Mouse (Mus musculus): ENCODE results near the gene Ptprg.

Gene Ptprg

DNA sequence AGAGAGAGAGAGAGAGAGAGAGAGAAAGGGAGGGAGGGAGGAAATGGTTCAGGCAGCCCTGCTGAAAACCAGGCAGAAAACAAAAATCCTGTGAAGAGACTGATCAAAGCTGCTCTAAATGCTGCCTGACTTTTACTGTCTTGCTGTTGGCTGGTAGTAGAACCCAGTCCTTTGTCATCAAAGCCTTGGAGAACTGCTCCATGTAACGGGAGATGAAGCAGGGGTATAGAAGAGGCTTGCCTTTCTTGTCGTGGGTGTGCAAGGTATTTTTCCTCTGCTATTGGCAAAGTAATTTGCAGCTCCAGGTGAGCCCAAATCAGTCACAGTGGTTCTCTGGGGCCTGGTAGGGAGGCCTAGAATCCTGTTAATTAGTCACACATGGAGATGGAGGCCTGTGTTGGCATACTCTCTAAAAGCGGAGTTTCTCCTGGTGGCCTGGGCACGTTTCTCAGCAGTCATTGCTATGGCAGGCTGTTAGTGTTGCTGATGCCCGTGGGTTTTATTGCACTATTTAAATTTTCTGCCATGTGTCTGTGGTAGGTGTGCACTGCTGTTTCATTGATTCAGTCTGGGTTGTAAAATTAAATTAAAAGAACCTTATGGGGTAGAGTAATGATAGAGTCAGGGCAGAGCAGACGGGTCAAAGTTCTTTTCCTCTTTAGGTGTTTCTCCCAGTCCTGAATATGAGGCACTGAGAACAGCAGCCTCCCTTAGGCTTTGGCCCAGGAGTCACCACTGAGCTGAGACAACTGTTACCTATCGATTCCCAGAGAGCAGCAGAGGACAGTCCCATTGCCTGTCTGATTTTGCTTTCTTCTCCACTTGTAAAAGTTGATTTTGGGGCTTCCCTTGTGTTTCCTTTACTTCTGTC lies 269.7 kb downstream of the Ptprg start:
- no peak for DNase-seq (ENCODE audit: low spot score in 2 of 2)

DNA sequence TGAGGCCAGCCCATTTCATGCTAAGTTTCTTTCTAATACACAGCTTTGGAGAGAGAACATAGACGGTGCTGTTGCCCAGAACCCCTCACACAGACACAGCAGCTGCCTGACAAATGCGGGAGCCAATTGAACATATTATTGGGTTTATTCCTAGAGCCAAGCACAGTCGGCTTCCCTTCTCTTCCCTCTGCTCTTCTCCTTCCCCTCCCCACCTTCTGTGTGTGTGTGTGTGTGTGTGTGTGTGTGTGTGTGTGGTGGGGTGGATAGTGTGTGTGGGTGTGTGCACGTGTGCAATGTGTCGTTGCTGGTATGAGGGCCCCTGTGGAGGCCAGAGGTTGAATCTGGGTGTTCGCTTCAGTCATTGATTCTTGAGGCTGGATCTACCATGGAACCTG lies 270.4 kb downstream of the Ptprg start:
- DNase-seq (ENCODE audit: low spot score in 2 of 2): no peak

- DNase-seq (ENCODE audit: low spot score in 2 of 2): no peak
Measured at GRCm38 (mm10) chr14:11824915-11825314, 271.6 kb downstream of the Ptprg start.

GRCm38 (mm10) chr14:11825551-11825950 lies 272.2 kb downstream of the Ptprg start:
- DNase-seq (ENCODE audit: low spot score in 2 of 2): no peak

GRCm38 (mm10) chr14:11828086-11828485 lies 274.8 kb downstream of the Ptprg start:
- DNase-seq (ENCODE audit: low spot score in 2 of 2): no peak

GRCm38 (mm10) chr14:11833678-11834077 lies 280.3 kb downstream of the Ptprg start:
- no peak for DNase-seq (ENCODE audit: low spot score in 2 of 2)

GRCm38 (mm10) chr14:11835706-11836445 lies 282.5 kb downstream of the Ptprg start:
- DNase-seq (ENCODE audit: low spot score in 2 of 2): no peak

DNA sequence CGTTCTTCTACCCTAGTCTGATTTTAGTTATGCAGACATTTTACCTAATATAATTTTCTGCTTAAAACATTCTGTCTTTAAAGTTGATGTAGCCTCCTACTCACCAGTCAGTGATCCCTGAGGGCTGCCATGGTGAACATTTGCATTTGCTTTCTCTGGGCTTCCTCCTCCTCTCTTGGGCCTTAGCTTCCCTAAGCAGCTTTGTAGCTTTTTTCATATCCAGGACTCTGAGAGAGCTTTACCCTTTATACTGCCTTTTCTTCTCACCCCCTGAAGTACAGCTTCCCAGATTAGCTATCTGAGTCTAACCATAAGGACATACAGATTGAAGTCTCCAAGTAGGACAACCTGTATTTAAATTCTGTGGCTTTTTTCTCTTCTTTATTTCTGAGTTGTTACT lies 284.4 kb downstream of the Ptprg start:
- DNase-seq (ENCODE audit: low spot score in 2 of 2): no peak

- no peak for DNase-seq (ENCODE audit: low spot score in 2 of 2)
Measured at GRCm38 (mm10) chr14:11841621-11842020, 288.3 kb downstream of the Ptprg start.

DNA sequence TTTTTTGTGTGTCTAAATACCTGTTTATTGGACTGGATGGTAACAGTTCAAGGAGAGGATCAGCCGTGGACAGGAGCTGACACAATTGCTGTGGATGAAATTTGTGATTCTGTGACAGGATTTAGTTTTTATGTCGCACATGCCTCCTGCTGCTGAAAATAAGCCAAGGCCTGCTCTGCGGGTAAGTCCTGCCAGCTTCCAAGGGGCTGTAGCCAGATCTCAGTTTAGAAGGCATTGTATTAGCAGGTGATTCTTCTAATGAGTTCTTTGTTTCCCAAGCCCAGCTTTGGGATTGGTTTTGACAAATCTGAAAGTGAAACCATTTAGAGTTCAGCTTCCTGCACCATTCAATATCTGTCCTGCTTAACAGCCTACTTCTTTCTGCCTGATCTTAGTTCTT lies 299.6 kb downstream of the Ptprg start:
- DNase-seq (ENCODE audit: low spot score in 2 of 2): no peak

- DNase-seq (ENCODE audit: low spot score in 2 of 2): no peak
Measured at GRCm38 (mm10) chr14:11855499-11855898, 302.2 kb downstream of the Ptprg start.

DNA sequence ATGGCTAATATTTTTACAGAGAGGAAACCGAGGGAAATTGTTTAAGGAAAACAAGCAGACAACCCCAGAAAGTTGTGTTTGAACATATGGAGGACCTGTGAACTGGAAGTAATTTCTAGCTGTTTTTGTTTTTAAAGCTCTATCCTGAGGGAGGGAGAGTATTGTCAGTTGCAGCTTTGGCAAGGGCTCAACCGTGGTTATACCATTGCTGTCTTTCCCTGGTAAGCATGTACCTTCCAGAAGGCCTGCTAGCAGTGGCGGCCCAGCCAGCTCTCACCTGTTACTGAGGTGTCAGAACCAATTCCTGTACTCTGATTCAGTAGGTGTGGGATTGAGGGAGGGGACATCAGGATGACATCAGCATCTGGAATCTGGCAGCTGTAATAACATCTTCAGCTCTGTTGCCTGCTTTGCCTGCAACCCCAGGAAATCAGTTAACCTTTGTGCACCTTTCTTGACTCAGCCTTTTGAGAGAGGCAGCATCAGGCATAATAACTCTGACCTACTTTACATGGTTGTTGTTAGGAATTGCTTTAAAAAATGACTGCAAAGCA lies 304.7 kb downstream of the Ptprg start:
- DNase-seq (ENCODE audit: low spot score in 2 of 2): no peak

GRCm38 (mm10) chr14:11863286-11863685 lies 310.0 kb downstream of the Ptprg start:
- DNase-seq (ENCODE audit: low spot score in 2 of 2): no peak

DNA sequence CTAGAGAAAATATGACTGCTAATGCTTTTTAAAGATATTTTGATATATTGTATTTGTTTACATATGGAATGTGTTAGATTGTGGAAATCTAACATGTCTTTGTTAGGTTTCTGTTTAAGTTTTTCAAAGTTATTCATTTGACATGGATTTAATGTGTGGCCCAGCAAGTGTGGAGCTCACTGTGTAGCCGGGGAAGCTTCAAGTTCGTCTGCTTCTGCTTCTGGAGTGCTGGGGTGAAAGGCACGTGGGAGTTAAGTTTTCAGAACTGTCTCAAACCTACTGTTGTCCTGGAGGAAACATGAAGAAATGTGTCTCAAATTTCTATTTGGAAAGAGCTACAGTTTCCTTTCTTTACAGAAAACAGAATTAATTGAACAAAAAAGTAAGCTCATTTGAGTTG lies 311.5 kb downstream of the Ptprg start:
- no peak for DNase-seq (ENCODE audit: low spot score in 2 of 2)

DNA sequence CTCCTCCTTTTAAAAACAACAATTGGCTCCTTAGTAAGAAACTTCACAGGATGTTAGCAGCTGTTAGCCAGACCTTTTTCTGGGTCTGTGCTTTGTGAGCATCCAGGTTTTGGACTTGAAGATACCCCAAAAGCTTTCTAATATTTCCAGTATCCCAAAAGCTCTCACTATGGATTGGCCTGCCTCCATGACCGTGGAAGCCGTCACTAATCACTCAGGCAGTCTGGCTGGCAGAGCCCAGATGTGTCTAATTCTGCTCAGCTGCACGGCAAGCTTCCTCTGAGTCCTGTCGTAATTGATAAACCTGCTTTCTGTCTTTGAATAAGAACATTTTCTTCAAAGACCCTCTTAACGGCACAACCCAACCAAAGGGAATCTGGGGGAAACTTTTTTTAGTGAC lies 312.0 kb downstream of the Ptprg start:
- no peak for DNase-seq (ENCODE audit: low spot score in 2 of 2)

DNA sequence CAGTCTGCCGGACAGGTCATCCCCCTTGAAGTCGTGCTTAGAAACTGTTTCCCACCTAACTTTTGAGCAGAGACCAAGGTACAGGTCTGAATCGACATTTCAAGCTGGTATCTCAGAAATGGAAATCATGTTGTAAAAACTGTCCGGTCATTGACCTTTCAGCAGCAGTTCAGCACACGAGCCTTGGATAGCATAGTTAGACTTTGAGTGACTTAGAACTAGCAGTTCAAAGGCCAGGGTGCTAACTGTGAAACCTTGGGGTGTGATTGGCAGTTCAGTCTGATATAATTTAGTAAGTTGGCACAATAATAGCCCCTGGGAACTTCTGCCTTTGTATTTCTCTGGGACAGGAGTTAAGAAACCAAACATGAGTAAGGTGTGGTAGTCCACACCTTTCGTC lies 312.5 kb downstream of the Ptprg start:
- DNase-seq (ENCODE audit: low spot score in 2 of 2): no peak

GRCm38 (mm10) chr14:11866416-11866815 lies 313.1 kb downstream of the Ptprg start:
- DNase-seq (ENCODE audit: low spot score in 2 of 2): no peak

GRCm38 (mm10) chr14:11868636-11869035 lies 315.3 kb downstream of the Ptprg start:
- no peak for DNase-seq (ENCODE audit: low spot score in 2 of 2)

GRCm38 (mm10) chr14:11871752-11872344 lies 318.5 kb downstream of the Ptprg start:
- DNase-seq (ENCODE audit: low spot score in 2 of 2): no peak

DNA sequence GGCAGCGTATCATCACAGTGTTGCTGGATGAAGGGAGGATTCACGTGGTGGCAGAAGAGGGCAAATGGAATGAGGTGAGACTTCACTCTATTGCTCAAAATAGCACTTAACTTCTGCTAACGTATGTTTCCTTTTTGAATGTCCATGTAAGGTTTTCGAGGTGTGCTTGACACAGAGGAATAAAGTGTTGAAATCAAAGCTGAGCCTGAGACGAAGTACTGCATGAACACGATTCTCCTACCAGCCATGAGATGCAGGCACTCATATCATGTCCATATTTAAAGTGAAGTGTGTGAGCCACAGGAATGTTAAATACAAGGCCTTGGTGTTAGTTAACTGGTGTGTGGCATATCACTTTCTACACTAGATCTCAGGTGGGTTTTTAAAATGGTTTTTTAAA lies 320.9 kb downstream of the Ptprg start:
- DNase-seq (ENCODE audit: low spot score in 2 of 2): no peak

DNA sequence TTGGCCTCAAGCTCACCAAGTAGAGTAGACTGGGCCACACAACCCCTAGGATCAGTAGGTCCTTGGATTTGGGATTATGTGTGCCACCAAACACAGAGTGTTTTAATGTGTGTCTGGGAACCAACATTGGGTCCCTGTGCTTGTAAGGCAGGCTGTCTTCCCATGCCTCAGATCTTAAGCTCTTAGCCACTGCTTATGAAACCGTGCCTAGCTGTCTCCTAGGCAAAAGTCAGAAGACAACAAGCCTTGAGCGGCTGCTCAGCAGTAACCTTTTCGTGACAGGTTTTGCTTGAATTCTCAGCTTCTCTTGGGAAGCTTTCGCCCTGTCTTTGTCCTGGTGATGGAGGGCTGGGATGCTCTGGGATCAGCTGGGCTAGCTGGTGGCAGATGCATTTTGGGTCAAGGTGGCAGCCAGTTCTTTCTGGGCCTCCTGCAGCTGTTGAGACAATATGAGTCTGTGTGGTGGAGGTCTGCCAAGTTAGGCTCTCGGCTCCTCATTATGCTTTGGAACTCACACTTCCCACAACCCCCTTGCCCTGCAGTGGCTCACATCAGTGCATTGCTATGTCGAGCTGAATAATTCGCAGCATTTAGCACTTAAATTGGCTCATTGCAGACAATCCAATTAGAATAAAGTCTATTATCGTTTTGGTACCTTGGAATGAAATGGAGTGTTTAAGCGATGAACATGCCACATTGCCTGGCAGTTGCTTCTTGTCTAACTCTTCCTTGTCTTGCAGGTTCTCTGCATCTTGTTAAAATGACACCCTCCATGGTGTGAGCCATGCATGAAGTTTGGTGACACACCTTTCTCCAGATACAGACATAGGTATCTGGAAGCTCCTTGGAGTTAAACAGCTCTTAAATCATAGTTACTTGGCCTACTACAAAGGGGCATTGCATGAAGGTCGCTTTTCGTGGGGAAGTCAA lies 321.9 kb downstream of the Ptprg start:
- no peak for DNase-seq (ENCODE audit: low spot score in 2 of 2)
